Mouse (Mus musculus): Measurements from ENCODE around the gene Tspan4.

DNA sequence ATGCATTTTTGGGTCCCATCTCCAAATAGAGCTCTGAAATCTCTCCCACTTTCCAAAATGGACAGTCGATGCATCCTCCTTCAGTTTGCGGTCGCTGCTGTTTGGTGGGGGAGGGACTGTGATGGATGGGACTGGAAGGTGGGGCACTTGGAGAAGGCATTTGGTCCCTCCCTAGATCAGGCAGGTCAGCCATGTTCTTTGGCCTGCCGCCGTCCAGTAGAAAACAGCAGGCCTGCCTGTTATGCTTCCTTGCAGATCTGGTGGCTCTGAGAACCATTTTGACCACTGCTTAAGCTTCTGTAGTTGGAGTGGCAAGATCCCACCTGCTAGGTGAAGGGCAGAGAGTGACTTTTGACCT lies 6.9 kb upstream of the Tspan4 start:
- TF ChIP-seq POLR2A (IDR thresholded peaks at IDR 0.05; ENCODE audit: low read depth, low read length) (no peak), CTCF (IDR thresholded peaks at IDR 0.05; ENCODE audit: extremely low read depth, insufficient read depth, insufficient read length, insufficient replicate concordance) (no peak)
